Mouse (Mus musculus) kidney, adult 2 months (tissue): Measurements from ENCODE around the gene Nr6a1.

Experiments used
- CTCF ChIP-seq: fragments of 200-500 bp; conservative IDR thresholded peaks from 2 replicates; pipeline ENCODE4 v1.5.1; 2011; ENCODE audit warnings: low read depth, mild to moderate bottlenecking, control low read depth, low read length, moderate library complexity, mixed read lengths; ENCODE audit not compliant: insufficient read depth, insufficient read length
- POLR2A ChIP-seq: fragments of 200-500 bp; IDR thresholded peaks from one replicate; pipeline ENCODE4 v1.6.1; 2011; ENCODE audit warnings: low read depth, low read length, control low read depth

GRCm38 (mm10) chr2:38717436-38717835 is 210.1 kb downstream of the Nr6a1 start:
- TF ChIP-seq POLR2A (no peak), CTCF (no peak)
